Mouse (Mus musculus) heart, embryonic 14.5 days (tissue): ENCODE measurements around the gene Tshz2. TPM values are rescaled to one million over a fixed set of nuclear protein-coding genes. Genes with fewer than 3 reads are reported as not detected.

ENCODE experiments used
- ATAC-seq: fragments of 200-750 bp; cut with Nextera tagmentation; 2 replicates; pipeline ENCODE4 v1.8.0; 2017; ENCODE audit warnings: low read depth, moderate TSS enrichment; ENCODE audit not compliant: insufficient number of reproducible peaks, insufficient read depth, low FRiP score
- H3K27ac ChIP-seq, 2 experiments: fragments of 200-500 bp in 1 of 2; fragments of 300-500 bp in 1 of 2; sonication (generic) in 1 of 2; replicated peaks in 1 of 2; 2 replicates each; pipeline ENCODE4 v1.5.1; 2012 to 2014; ENCODE audit warnings: low read depth in 2 of 2, low read length in 2 of 2, control low read depth in 1 of 2, mild to moderate bottlenecking in 1 of 2, mixed read lengths in 1 of 2; ENCODE audit not compliant: control insufficient read depth in 1 of 2, insufficient read depth in 1 of 2
- H3K27me3 ChIP-seq: fragments of 300-500 bp; sonication (generic); 2 replicates; pipeline ENCODE4 v1.6.1; 2014; ENCODE audit warnings: mild to moderate bottlenecking, low read length, control low read depth; ENCODE audit not compliant: control insufficient read depth, insufficient read depth
- H3K36me3 ChIP-seq: fragments of 300-500 bp; sonication (generic); 2 replicates; pipeline ENCODE4 v1.6.1; 2014; ENCODE audit warnings: mild to moderate bottlenecking, control low read depth, low read length, mixed read lengths; ENCODE audit not compliant: control insufficient read depth, insufficient read depth
- H3K4me1 ChIP-seq, 2 experiments: fragments of 200-500 bp in 1 of 2; fragments of 300-500 bp in 1 of 2; sonication (generic) in 1 of 2; 2 replicates each; pipeline ENCODE4 v1.6.1; 2012 to 2014; ENCODE audit warnings: low read length in 2 of 2, control low read depth in 1 of 2, mixed read lengths in 1 of 2; ENCODE audit not compliant: control insufficient read depth in 2 of 2, insufficient read depth in 2 of 2
- H3K4me2 ChIP-seq: fragments of 300-500 bp; sonication (generic); 2 replicates; pipeline ENCODE4 v1.6.1; 2014; ENCODE audit warnings: mild to moderate bottlenecking, low read length
- H3K4me3 ChIP-seq, 2 experiments: fragments of 200-500 bp in 1 of 2; fragments of 300-500 bp in 1 of 2; sonication (generic) in 1 of 2; 2 replicates each; pipeline ENCODE4 v1.5.1; 2012 to 2014; ENCODE audit warnings: low read length in 2 of 2, mild to moderate bottlenecking in 2 of 2, control low read depth in 1 of 2, low read depth in 1 of 2, moderate library complexity in 1 of 2; ENCODE audit not compliant: control insufficient read depth in 1 of 2, insufficient read depth in 1 of 2
- H3K9ac ChIP-seq: fragments of 300-500 bp; sonication (generic); 2 replicates; pipeline ENCODE4 v1.6.1; 2014; ENCODE audit warnings: mild to moderate bottlenecking, low read length
- H3K9me3 ChIP-seq: fragments of 300-500 bp; sonication (generic); 2 replicates; pipeline ENCODE4 v1.6.1; 2016; ENCODE audit warnings: low read length, control low read depth; ENCODE audit not compliant: control insufficient read depth
- WGBS: fragments of 180-500 bp; shearing (Covaris S2); extraction: QIAGEN DNeasy Blood & Tissue Kit; methylation state at CpG from one replicate; pipeline ENCODE4 v1.1.7; 2014; 5-methylcytosine and 5-hydroxymethylcytosine counted together
- polyA plus RNA-seq: library from polyadenylated mRNA; unstranded; fragments of >200 nt; fragmentation: Nextera tagmentation; extraction: Ambion mirVana; gene quantifications from 2 replicates; pipeline ENCODE4 v1.2.1, GENCODE M21; 2014

Tshz2 gene
- polyA plus RNA-seq, 1 experiment from 2014 or later, result 3.4 TPM

GRCm38 (mm10) chr2:169760117-169760516 lies 127.3 kb downstream of the Tshz2 start:
- no peak for ATAC-seq
- Histone ChIP-seq H3K4me2 (no peak overlapping the region), H3K4me3 (no peak overlapping the region), H3K4me1 (no peaks in the 10 kb centered on the region), H3K27me3 (no peaks in the 10 kb centered on the region), H3K36me3 (no peaks in the 10 kb centered on the region), H3K9me3 (no peaks in the 10 kb centered on the region; the same call in 1 of the 2 replicates), H3K27ac (no peak overlapping the region), H3K9ac (no peak overlapping the region)
- 94% methylated on average over 1 of the region's 1 CpGs for WGBS

- H3K4me1 ChIP-seq, result peaks cover 5 to 8% of the 10 kb centered on the region in 2 experiments
- WGBS, result 29% methylated on average over 3 of the region's 3 CpGs
- no peaks in the 10 kb centered on the region for H3K27me3 ChIP-seq
- H3K9me3 ChIP-seq, result no peaks in the 10 kb centered on the region; the same call in 1 of the 2 replicates
- no peak overlapping the region for H3K9ac ChIP-seq
- ATAC-seq, result no peak
- no peak overlapping the region for H3K27ac ChIP-seq
- H3K4me3 ChIP-seq, result no peak overlapping the region
- H3K36me3 ChIP-seq, result no peaks in the 10 kb centered on the region
- 0 out of 2 replicates have a peak overlapping the region, but pooled peaks have one; percentile 27 for H3K4me2 ChIP-seq
Measured at GRCm38 (mm10) chr2:169761726-169762125, 128.9 kb downstream of the Tshz2 start.

GRCm38 (mm10) chr2:169762301-169762700 lies 129.5 kb downstream of the Tshz2 start:
- ATAC-seq, result no peak
- H3K4me1 ChIP-seq, result peaks cover 5 to 8% of the 10 kb centered on the region in 2 experiments
- H3K27ac ChIP-seq, result no peak overlapping the region
- H3K9me3 ChIP-seq, result no peaks in the 10 kb centered on the region; the same call in 1 of the 2 replicates
- no peak overlapping the region for H3K4me3 ChIP-seq
- no peak overlapping the region for H3K4me2 ChIP-seq
- no peaks in the 10 kb centered on the region for H3K36me3 ChIP-seq
- WGBS, result 83% methylated on average over 8 of the region's 8 CpGs
- no peak overlapping the region for H3K9ac ChIP-seq
- no peaks in the 10 kb centered on the region for H3K27me3 ChIP-seq

GRCm38 (mm10) chr2:169763716-169764115 lies 130.9 kb downstream of the Tshz2 start:
- Histone ChIP-seq H3K9me3 (no peaks in the 10 kb centered on the region; the same call in 1 of the 2 replicates), H3K4me1 (peaks cover 5 to 8% of the 10 kb centered on the region in 2 experiments), H3K36me3 (no peaks in the 10 kb centered on the region), H3K27me3 (no peaks in the 10 kb centered on the region), H3K9ac (no peak overlapping the region), H3K4me3 (no peak overlapping the region), H3K27ac (no peak overlapping the region), H3K4me2 (no peak overlapping the region)
- ATAC-seq, result no peak
- 71% methylated on average over 8 of the region's 8 CpGs for WGBS

GRCm38 (mm10) chr2:169766247-169766646 lies 133.4 kb downstream of the Tshz2 start:
- H3K9ac ChIP-seq, result no peak overlapping the region
- H3K4me2 ChIP-seq, result 0 out of 2 replicates have a peak overlapping the region, but pooled peaks have one; percentile 4
- 19% methylated on average over 8 of the region's 8 CpGs for WGBS
- peaks cover 5 to 8% of the 10 kb centered on the region in 2 experiments for H3K4me1 ChIP-seq
- no peak overlapping the region for H3K27ac ChIP-seq
- H3K4me3 ChIP-seq, result no peak overlapping the region
- no peaks in the 10 kb centered on the region for H3K36me3 ChIP-seq
- no peaks in the 10 kb centered on the region for H3K27me3 ChIP-seq
- no peak for ATAC-seq
- H3K9me3 ChIP-seq, result no peaks in the 10 kb centered on the region

DNA sequence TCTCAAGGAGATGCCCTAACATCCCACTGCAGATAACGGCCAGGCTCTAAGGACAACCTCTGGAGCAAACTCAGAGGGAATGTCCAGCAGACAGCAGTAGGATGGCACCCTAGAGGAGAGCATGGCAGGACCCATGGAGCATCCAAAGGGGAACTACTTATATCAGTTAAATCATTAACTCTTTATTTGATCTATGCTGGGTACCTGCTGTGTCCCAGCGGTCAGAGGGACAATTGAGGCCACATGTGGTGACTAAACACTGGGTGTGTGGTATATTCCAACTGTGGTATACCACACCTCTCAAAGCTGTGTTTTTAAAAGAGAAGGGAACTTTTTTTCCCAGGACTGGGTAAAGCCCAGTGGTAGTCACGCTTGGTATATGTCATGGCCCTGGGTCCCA lies 134.5 kb downstream of the Tshz2 start:
- H3K4me3 ChIP-seq, result no peak overlapping the region
- no peak for ATAC-seq

GRCm38 (mm10) chr2:169775078-169775477 lies 142.3 kb downstream of the Tshz2 start:
- no peak overlapping the region for H3K4me3 ChIP-seq
- 63% methylated on average over 4 of the region's 4 CpGs for WGBS

More for the DNA sequence above, 134.5 kb downstream of the Tshz2 start:
- Histone ChIP-seq H3K4me1 (peaks cover 5 to 8% of the 10 kb centered on the region in 2 experiments), H3K4me2 (no peak overlapping the region), H3K36me3 (no peaks in the 10 kb centered on the region), H3K27ac (no peak overlapping the region), H3K27me3 (no peaks in the 10 kb centered on the region), H3K9me3 (no peaks in the 10 kb centered on the region), H3K9ac (no peak overlapping the region)
- 71% methylated on average over 3 of the region's 3 CpGs for WGBS

DNA sequence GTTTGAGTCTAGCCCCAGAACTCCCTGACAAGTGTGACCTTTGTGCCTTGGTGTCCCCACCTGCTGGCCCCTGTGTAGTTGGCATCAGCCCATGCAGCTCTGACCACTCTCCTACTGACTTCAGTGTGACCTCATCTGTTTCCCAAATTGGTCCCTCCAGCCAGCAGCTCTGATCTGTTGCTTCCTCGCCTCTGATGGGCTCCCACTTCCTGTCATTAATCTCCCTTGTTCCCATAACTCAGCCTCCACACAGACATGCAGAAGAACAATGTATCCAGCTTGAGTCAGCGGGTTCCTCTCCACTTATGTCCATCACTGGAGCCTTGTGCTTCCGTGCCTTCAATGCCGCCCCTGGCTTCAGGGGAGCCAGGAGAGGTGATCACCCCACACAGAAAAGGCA lies 144.4 kb downstream of the Tshz2 start:
- H3K36me3 ChIP-seq, result no peaks in the 10 kb centered on the region
- H3K4me2 ChIP-seq, result no peak overlapping the region
- 0 out of 4 replicates have a peak, but pooled peaks cover 0 to 5% of the 10 kb centered on the region in 2 experiments for H3K4me1 ChIP-seq
- H3K27ac ChIP-seq, result no peak overlapping the region
- no peaks in the 10 kb centered on the region for H3K9me3 ChIP-seq
- H3K9ac ChIP-seq, result no peak overlapping the region
- no peak overlapping the region for H3K4me3 ChIP-seq
- ATAC-seq, result no peak
- H3K27me3 ChIP-seq, result 0 out of 2 replicates have a peak, but pooled peaks cover 4% of the 10 kb centered on the region
- 34% methylated on average over 4 of the region's 4 CpGs for WGBS

More at GRCm38 (mm10) chr2:169775078-169775477, 142.3 kb downstream of the Tshz2 start:
- H3K9ac ChIP-seq, result no peak overlapping the region
- 0 out of 2 replicates have a peak, but pooled peaks cover 3% of the 10 kb centered on the region for H3K27me3 ChIP-seq
- H3K4me1 ChIP-seq, result 0 out of 4 replicates have a peak, but pooled peaks cover 0 to 5% of the 10 kb centered on the region in 2 experiments
- no peaks in the 10 kb centered on the region for H3K9me3 ChIP-seq
- H3K27ac ChIP-seq, result no peak overlapping the region
- ATAC-seq, result no peak
- H3K4me2 ChIP-seq, result no peak overlapping the region
- H3K36me3 ChIP-seq, result no peaks in the 10 kb centered on the region
